Mouse (Mus musculus) CH12.LX (cell line): Measurements from ENCODE around the gene Rfc3. TPM values are rescaled to one million over a fixed set of nuclear protein-coding genes. Genes with fewer than 3 reads are reported as not detected.

Experiments
- DNase-seq: peaks from one replicate; pipeline ENCODE4 v3.0.0-alpha.2; 2013; ENCODE audit errors: extremely low read depth
- H3K27ac ChIP-seq: 2 replicates; pipeline ENCODE4 v1.5.1; 2012; ENCODE audit warnings: low read depth, mild to moderate bottlenecking, control low read depth, moderate library complexity; ENCODE audit not compliant: insufficient read depth
- H3K27me3 ChIP-seq: replicated peaks from 2 replicates; pipeline ENCODE3; 2012; ENCODE audit warnings: inconsistent platforms
- H3K36me3 ChIP-seq, 2 experiments: replicated peaks in 1 of 2; 2 replicates each; pipeline versions ENCODE3 to v1.6.1; 2012; ENCODE audit warnings: inconsistent platforms in 1 of 2, low read length in 1 of 2, mild to moderate bottlenecking in 1 of 2, mixed read lengths in 1 of 2, moderate library complexity in 1 of 2; ENCODE audit not compliant: control insufficient read depth in 1 of 2, insufficient read depth in 1 of 2
- H3K4me1 ChIP-seq, 2 experiments: 2 replicates each; pipeline ENCODE4 v1.6.1; 2012; ENCODE audit warnings: inconsistent platforms in 1 of 2, moderate library complexity in 1 of 2; ENCODE audit not compliant: insufficient read depth in 2 of 2, control insufficient read depth in 1 of 2
- H3K4me2 ChIP-seq: 2 replicates; pipeline ENCODE4 v1.6.1; 2012; ENCODE audit warnings: low read depth, mild to moderate bottlenecking, control low read depth; ENCODE audit not compliant: poor library complexity, insufficient read depth, severe bottlenecking
- H3K4me3 ChIP-seq, 3 experiments: fragments of 150-350 bp in 1 of 3; sonication (generic) in 1 of 3; replicated peaks in 1 of 3; 2 replicates each; pipeline versions ENCODE3 to v1.5.1; 2011 to 2012; ENCODE audit warnings: low read depth in 2 of 3, low read length in 2 of 3, mild to moderate bottlenecking in 2 of 3, moderate library complexity in 2 of 3, control low read depth in 1 of 3, improper control_type of control experiment in 1 of 3, inconsistent platforms in 1 of 3, mixed read lengths in 1 of 3; ENCODE audit not compliant: poor library complexity in 1 of 3
- H3K79me2 ChIP-seq: replicated peaks from 2 replicates; pipeline ENCODE4 v1.6.1; 2012; ENCODE audit warnings: mild to moderate bottlenecking, moderate library complexity; ENCODE audit not compliant: control insufficient read depth, poor library complexity, insufficient read depth, severe bottlenecking; ENCODE audit errors: extremely low read depth
- H3K9ac ChIP-seq: 2 replicates; pipeline ENCODE4 v1.6.1; 2012; ENCODE audit warnings: low read depth, mild to moderate bottlenecking, control low read depth, moderate library complexity; ENCODE audit not compliant: insufficient read depth
- H3K9me3 ChIP-seq: replicated peaks from 2 replicates; pipeline ENCODE3; 2012; ENCODE audit warnings: low read length, inconsistent platforms, mixed read lengths
- CHD1 ChIP-seq: IDR thresholded peaks from 2 replicates; pipeline ENCODE4 v1.6.1; 2012; ENCODE audit warnings: low read depth, low read length, improper control_type of control experiment, inconsistent platforms
- CHD2 ChIP-seq: IDR thresholded peaks from 2 replicates; pipeline ENCODE4 v1.6.1; 2011; ENCODE audit warnings: low read length, improper control_type of control experiment
- CTCF ChIP-seq, 2 experiments: IDR thresholded peaks in 1 of 2; conservative IDR thresholded peaks in 1 of 2; 2 replicates each; pipeline ENCODE4 v1.5.1; 2011 to 2012; ENCODE audit warnings: low read depth in 2 of 2, low read length in 2 of 2, improper control_type of control experiment in 1 of 2, inconsistent platforms in 1 of 2, mild to moderate bottlenecking in 1 of 2, moderate library complexity in 1 of 2
- E2F4 ChIP-seq: IDR thresholded peaks from 2 replicates; pipeline ENCODE4 v1.6.1; 2011; ENCODE audit warnings: low read depth, low read length, improper control_type of control experiment; ENCODE audit not compliant: insufficient replicate concordance
- ELF1 ChIP-seq: IDR thresholded peaks from 2 replicates; pipeline ENCODE4 v1.6.1; 2014; ENCODE audit warnings: low read depth, mild to moderate bottlenecking, inconsistent platforms, low read length, improper control_type of control experiment
- EP300 ChIP-seq: IDR thresholded peaks from 2 replicates; pipeline ENCODE4 v1.6.1; 2011; ENCODE audit warnings: low read length, improper control_type of control experiment
- ETS1 ChIP-seq: conservative IDR thresholded peaks from 2 replicates; pipeline ENCODE4 v1.6.1; 2012; ENCODE audit warnings: low read depth, mild to moderate bottlenecking, inconsistent platforms, low read length, improper control_type of control experiment, moderate library complexity
- HCFC1 ChIP-seq: IDR thresholded peaks from 2 replicates; pipeline ENCODE4 v1.6.1; 2012; ENCODE audit warnings: low read depth, mild to moderate bottlenecking, inconsistent platforms, low read length, improper control_type of control experiment
- IRF4 ChIP-seq: IDR thresholded peaks from 2 replicates; pipeline ENCODE4 v1.6.1; 2014; ENCODE audit warnings: low read depth, mild to moderate bottlenecking, inconsistent platforms, low read length, improper control_type of control experiment
- JUN ChIP-seq: IDR thresholded peaks from 2 replicates; pipeline ENCODE4 v1.6.1; 2011; ENCODE audit warnings: low read depth, mild to moderate bottlenecking, low read length, improper control_type of control experiment, moderate library complexity; ENCODE audit not compliant: insufficient read depth
- JUND ChIP-seq: conservative IDR thresholded peaks from 2 replicates; pipeline ENCODE4 v1.6.1; 2011; ENCODE audit warnings: low read depth, low read length, improper control_type of control experiment
- KAT2A ChIP-seq: IDR thresholded peaks from 2 replicates; pipeline ENCODE4 v1.6.1; 2012; ENCODE audit warnings: low read length, improper control_type of control experiment, inconsistent platforms; ENCODE audit not compliant: insufficient replicate concordance
- MAFK ChIP-seq: IDR thresholded peaks from 2 replicates; pipeline ENCODE4 v1.6.1; 2011; ENCODE audit warnings: low read length, improper control_type of control experiment; ENCODE audit not compliant: insufficient replicate concordance
- MAX ChIP-seq: IDR thresholded peaks from 2 replicates; pipeline ENCODE4 v1.6.1; 2011; ENCODE audit warnings: low read length, improper control_type of control experiment
- NELFE ChIP-seq: IDR thresholded peaks from 2 replicates; pipeline ENCODE4 v1.6.1; 2011; ENCODE audit warnings: low read depth, low read length, improper control_type of control experiment
- NRF1 ChIP-seq: IDR thresholded peaks from 2 replicates; pipeline ENCODE4 v1.6.1; 2014; ENCODE audit warnings: low read depth, mild to moderate bottlenecking, inconsistent platforms, low read length, improper control_type of control experiment, moderate library complexity
- PAX5 ChIP-seq: IDR thresholded peaks from 2 replicates; pipeline ENCODE4 v1.6.1; 2012; ENCODE audit warnings: low read length, inconsistent platforms, mixed read lengths
- POLR2AphosphoS2 ChIP-seq: IDR thresholded peaks from 2 replicates; pipeline ENCODE4 v1.6.1; 2011; ENCODE audit warnings: low read depth, low read length, improper control_type of control experiment
- RAD21 ChIP-seq: IDR thresholded peaks from 2 replicates; pipeline ENCODE4 v1.6.1; 2011; ENCODE audit warnings: low read depth, mild to moderate bottlenecking, low read length, improper control_type of control experiment, moderate library complexity
- RCOR1 ChIP-seq: conservative IDR thresholded peaks from 2 replicates; pipeline ENCODE4 v1.6.1; 2012; ENCODE audit warnings: low read depth, mild to moderate bottlenecking, inconsistent platforms, low read length, improper control_type of control experiment
- TBP ChIP-seq: conservative IDR thresholded peaks from 2 replicates; pipeline ENCODE4 v1.6.1; 2011; ENCODE audit warnings: low read depth, low read length, improper control_type of control experiment
- TCF12 ChIP-seq: IDR thresholded peaks from 2 replicates; pipeline ENCODE4 v1.6.1; 2014; ENCODE audit warnings: low read depth, mild to moderate bottlenecking, inconsistent platforms, low read length, improper control_type of control experiment
- USF1 ChIP-seq: IDR thresholded peaks from 2 replicates; pipeline ENCODE4 v1.6.1; 2014; ENCODE audit warnings: low read depth, mild to moderate bottlenecking, inconsistent platforms, low read length, improper control_type of control experiment
- ZC3H11A ChIP-seq: IDR thresholded peaks from 2 replicates; pipeline ENCODE4 v1.6.1; 2012; ENCODE audit warnings: low read depth, mild to moderate bottlenecking, inconsistent platforms, low read length, improper control_type of control experiment
- ZMIZ1 ChIP-seq: IDR thresholded peaks from 2 replicates; pipeline ENCODE4 v1.6.1; 2012; ENCODE audit warnings: low read depth, mild to moderate bottlenecking, inconsistent platforms, low read length, improper control_type of control experiment
- dilution Hi-C: fragments of 300-500 bp; cut with MboI; formaldehyde crosslinking; loops from 2 replicates; pipeline ENCODE4 v1.14.3; 2020; ENCODE audit warnings: low sequenced_read_pairs; ENCODE audit not compliant: extremely low pct_unique_long_range_greater_than_20kb, extremely low pct_ligation_motif_present
- in situ Hi-C: fragments of 300-500 bp; cut with MboI; formaldehyde crosslinking; loops from 3 replicates; pipeline ENCODE4 v1.14.3; 2019; ENCODE audit warnings: low sequenced_read_pairs, low pct_ligation_motif_present, low pct_unique_long_range_greater_than_20kb, mixed read lengths
- polyA plus RNA-seq: library from polyadenylated mRNA; unstranded; fragments of >175 nt; gene quantifications from 2 replicates; pipeline ENCODE4 v1.2.1, GENCODE M21; 2012; ENCODE audit warnings: low read depth; ENCODE audit not compliant: insufficient read length
- total RNA-seq, 2 experiments: library from RNA; depleted of rRNA; stranded (reverse); fragments of 300-350 nt in 1 of 2; fragments of >200 nt in 1 of 2; gene quantifications; 2 replicates each; pipeline ENCODE4 v1.2.3; 2012 to 2014

The Rfc3 gene
- total and polyA plus RNA-seq, 3 experiments: 53.3 to 87.9 (median 66.9) TPM

DNA sequence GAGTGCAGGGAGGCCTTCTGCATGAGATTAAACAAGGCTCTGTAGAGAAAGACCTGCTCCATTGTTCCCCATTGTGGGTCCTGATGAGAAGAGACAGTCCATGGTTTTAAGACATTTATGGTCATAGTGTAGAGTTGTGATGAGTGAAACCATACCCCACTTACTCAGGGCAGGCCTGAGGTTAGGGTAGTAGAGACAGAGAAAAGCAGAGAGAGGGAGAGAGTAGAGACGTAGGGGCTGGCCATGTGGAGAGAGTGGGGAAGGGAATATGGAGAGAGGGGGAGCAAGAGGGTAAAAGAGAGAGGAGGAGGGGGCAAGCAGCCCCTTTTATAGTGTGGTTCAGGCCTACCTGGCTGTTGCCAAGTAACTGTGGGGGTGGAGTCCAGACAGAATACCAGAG, 8.9 kb downstream of the Rfc3 start:
- Histone ChIP-seq H3K4me1 (peaks cover 0 to 7% of the 10 kb centered on the region in 2 experiments; a peak in 1 of 4 replicates), H3K9me3 (no peaks in the 10 kb centered on the region), H3K27me3 (no peaks in the 10 kb centered on the region), H3K4me2 (no peak overlapping the region), H3K4me3 (no peak overlapping the region), H3K79me2 (no peaks in the 10 kb centered on the region), H3K27ac (no peak overlapping the region), H3K36me3 (peaks cover 43 to 66% of the 10 kb centered on the region in 2 experiments), H3K9ac (no peak overlapping the region)
- TF ChIP-seq ELF1 (no peak), ETS1 (no peak), ZC3H11A (no peak), RCOR1 (no peak), NELFE (no peak), ZMIZ1 (no peak), KAT2A (no peak), EP300 (no peak), POLR2AphosphoS2 (no peak)
- in situ Hi-C loops (no loop called here), dilution Hi-C loops (no loop called here)
- DNase-seq: no peak

DNA sequence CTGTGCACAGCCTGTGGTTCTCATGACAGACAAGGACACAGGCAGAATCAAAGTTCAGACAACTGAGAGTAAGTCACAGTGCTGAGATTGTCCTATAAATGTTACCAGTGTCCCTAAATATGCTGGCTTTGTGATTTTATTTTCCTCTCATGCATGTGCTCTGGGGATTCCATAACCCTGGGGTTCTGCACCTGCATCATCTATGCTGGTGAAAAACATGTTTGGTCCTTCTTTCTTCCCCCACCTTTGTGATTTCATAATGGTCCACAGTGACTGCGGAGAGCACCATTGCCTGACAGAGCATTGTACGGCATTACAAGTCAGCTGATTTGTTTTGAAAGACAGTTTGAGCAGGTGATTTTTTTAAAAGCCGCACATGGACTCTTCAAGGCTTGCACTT, 45.1 kb downstream of the Rfc3 start, which contains the start of gene Vmn2r18:
Vmn2r18 (minus strand) TSS at position 101 of the 400 bp plus-strand sequence.
- Histone ChIP-seq H3K9ac (no peak within 1 kb of the TSS), H3K4me3 (no peak within 1 kb of the TSS), H3K4me1 (no peaks in the 10 kb centered on the region), H3K4me2 (no peak within 1 kb of the TSS), H3K36me3 (no peaks in the 10 kb centered on the region), H3K27me3 (peaks cover 2% of the 10 kb centered on the region)
- dilution Hi-C loops (no loop called here), in situ Hi-C loops (no loop called here)
- no peak for TF ChIP-seq RAD21
- TF ChIP-seq CHD1: no peak
- TF ChIP-seq PAX5: no peak
- no peak for TF ChIP-seq MAFK
- no peak for TF ChIP-seq CHD2
- no peak for TF ChIP-seq JUND
- TF ChIP-seq, all 38 proteins: peak for 0
- H3K9me3 ChIP-seq: no peaks in the 10 kb centered on the region
- no peaks in the 10 kb centered on the region for H3K79me2 ChIP-seq
- H3K27ac ChIP-seq: no peak within 1 kb of the TSS
- DNase-seq: no peak

DNA sequence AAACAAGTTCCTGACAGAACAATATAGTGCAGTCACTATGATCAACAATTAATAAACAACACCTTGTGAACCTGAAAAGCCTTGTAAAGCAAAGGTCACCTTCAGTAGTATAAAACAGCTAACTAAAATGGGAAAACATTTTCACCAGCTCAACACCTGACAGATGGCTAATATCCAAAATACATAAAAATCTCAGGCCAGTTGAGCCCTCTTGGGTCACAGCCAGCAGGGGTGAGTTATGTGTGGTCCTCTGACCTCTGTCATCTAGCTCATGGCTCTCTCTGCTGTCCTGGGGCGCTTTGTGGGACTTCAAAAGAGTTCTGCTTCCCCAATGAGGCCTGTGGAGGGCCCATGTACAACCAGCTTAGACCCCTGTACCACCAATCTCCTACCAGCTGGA, 49.3 kb downstream of the Rfc3 start:
- H3K27me3 ChIP-seq: peaks cover 2% of the 10 kb centered on the region
- no peak overlapping the region for H3K27ac ChIP-seq
- in situ Hi-C loops (no loop called here), dilution Hi-C loops (no loop called here)
- no peak overlapping the region for H3K9ac ChIP-seq
- H3K4me3 ChIP-seq: no peak overlapping the region
- H3K4me1 ChIP-seq: no peaks in the 10 kb centered on the region
- TF ChIP-seq E2F4 (no peak), EP300 (no peak), MAX (no peak), HCFC1 (no peak), ETS1 (no peak), CTCF (conservative IDR thresholded peaks at IDR 0.05 in 1 of 2, IDR thresholded peaks at IDR 0.05 in 1 of 2; ENCODE audit: low read depth in 2 of 2, low read length in 2 of 2) (no peak), ZC3H11A (no peak), USF1 (no peak), NRF1 (no peak), ZMIZ1 (no peak), JUN (no peak), IRF4 (no peak), TCF12 (no peak), CHD1 (no peak), TBP (no peak)
- H3K79me2 ChIP-seq: no peaks in the 10 kb centered on the region
- no peak for DNase-seq
- H3K9me3 ChIP-seq: no peaks in the 10 kb centered on the region
- no peaks in the 10 kb centered on the region for H3K36me3 ChIP-seq
- H3K4me2 ChIP-seq: no peak overlapping the region
